In genomic region chr4:100045164-100045906, GRCm38 (mm10) we compare ENCODE assay signal across 12 mouse cellular contexts. TPM values are rescaled to one million over a fixed set of nuclear protein-coding genes. Genes with fewer than 3 reads are reported as not detected.
A peak's percentile ranks its signal among the peaks of the same experiment; 100 is the strongest.
DNase-seq lines count a peak whose midpoint lies in the region; ATAC-seq and TF ChIP-seq lines count a peak whose summit lies in the region.
"Had no signal": no experiment of that assay in that cellular context is flagged by ENCODE, and none has a peak within 500 bp of the region (broad histone marks: within the 10 kb centered on the region; RNA-seq: fewer than 3 reads in every experiment).

No protein-coding gene starts in this region.

- peak; percentile 54 for DNase-seq in midbrain, embryonic 11.5 days (ENCODE audit: low spot score, missing footprints)
- no peak for DNase-seq in midbrain, postnatal 0 days (ENCODE audit: low spot score)
- DNase-seq in heart, postnatal 25 days (ENCODE audit: low spot score): peak; percentile 48
- DNase-seq in left cerebral cortex, adult 2 months (ENCODE audit: extremely low spot score in 1 of 2, low spot score in 2 of 2): no peak
- DNase-seq in layer of hippocampus, adult 18-20 months (ENCODE audit: low spot score in 2 of 2): no peak
- no peak for DNase-seq in liver
- DNase-seq: adrenal gland, adult 8-10 months had no signal

- no peaks in the 10 kb centered on the region for H3K9me3 ChIP-seq in midbrain, embryonic 11.5 days (ENCODE audit: control insufficient read depth, low read length)
- H3K9me3 ChIP-seq in midbrain, postnatal 0 days (ENCODE audit: low read length): no peaks in the 10 kb centered on the region
- no peaks in the 10 kb centered on the region for H3K9me3 ChIP-seq in embryonic facial prominence, embryonic 15.5 days (replicated peaks)
- H3K9me3 ChIP-seq: hindbrain, embryonic 13.5 days; kidney, embryonic 15.5 days; neural tube, embryonic 12.5 days had no signal

- no peak overlapping the region for H3K27ac ChIP-seq in midbrain, embryonic 11.5 days (ENCODE audit: low read depth, low read length)
- H3K27ac ChIP-seq in midbrain, postnatal 0 days (ENCODE audit: low read depth, low read length): no peak overlapping the region
- H3K27ac ChIP-seq in embryonic facial prominence, embryonic 15.5 days (replicated peaks): 0 out of 2 replicates have a peak overlapping the region, but pooled peaks have one; percentile 51
- H3K27ac ChIP-seq in left cerebral cortex, adult 2 months: no peak overlapping the region
- H3K27ac ChIP-seq: hindbrain, embryonic 13.5 days; kidney, embryonic 15.5 days; neural tube, embryonic 12.5 days had no signal

- ATAC-seq in midbrain, embryonic 11.5 days (ENCODE audit: low FRiP score): no peak
- no peak for ATAC-seq in midbrain, postnatal 0 days (ENCODE audit: low FRiP score)
- peak; percentile 63; the same call in 1 of the 2 replicates for ATAC-seq in embryonic facial prominence, embryonic 15.5 days (ENCODE audit: insufficient number of reproducible peaks, low FRiP score, low TSS enrichment, low read depth)

- 83% methylated on average over 15 of the region's 15 CpGs for WGBS in midbrain, embryonic 11.5 days
- WGBS in midbrain, postnatal 0 days: 79% methylated on average over 15 of the region's 15 CpGs
- WGBS in embryonic facial prominence, embryonic 15.5 days: 39% methylated on average over 15 of the region's 15 CpGs

- H3K27me3 ChIP-seq in midbrain, embryonic 11.5 days (ENCODE audit: control insufficient read depth, insufficient read depth, low read length): 0 out of 2 replicates have a peak, but pooled peaks cover 3% of the 10 kb centered on the region
- no peaks in the 10 kb centered on the region for H3K27me3 ChIP-seq in midbrain, postnatal 0 days (ENCODE audit: insufficient read depth, low read length)
- H3K27me3 ChIP-seq in embryonic facial prominence, embryonic 15.5 days: no peaks in the 10 kb centered on the region
- H3K27me3 ChIP-seq: hindbrain, embryonic 13.5 days; kidney, embryonic 15.5 days; neural tube, embryonic 12.5 days had no signal

- no peaks in the 10 kb centered on the region for H3K4me1 ChIP-seq in midbrain, embryonic 11.5 days (ENCODE audit: control insufficient read depth, insufficient read depth, low read length)
- H3K4me1 ChIP-seq in midbrain, postnatal 0 days (ENCODE audit: insufficient read depth, low read length): no peaks in the 10 kb centered on the region
- peaks cover 26% of the 10 kb centered on the region for H3K4me1 ChIP-seq in embryonic facial prominence, embryonic 15.5 days
- H3K4me1 ChIP-seq: hindbrain, embryonic 13.5 days; megakaryocyte, embryonic 14.5 days; neural tube, embryonic 12.5 days had no signal

- no peaks in the 10 kb centered on the region for H3K36me3 ChIP-seq in midbrain, embryonic 11.5 days (ENCODE audit: control insufficient read depth, insufficient read depth, low read length)
- no peaks in the 10 kb centered on the region for H3K36me3 ChIP-seq in midbrain, postnatal 0 days (ENCODE audit: insufficient read depth, low read length)
- no peaks in the 10 kb centered on the region for H3K36me3 ChIP-seq in embryonic facial prominence, embryonic 15.5 days
- H3K36me3 ChIP-seq: hindbrain, embryonic 13.5 days; kidney, embryonic 15.5 days; neural tube, embryonic 12.5 days had no signal

- H3K4me2 ChIP-seq in midbrain, embryonic 11.5 days: no peak overlapping the region
- H3K4me2 ChIP-seq in midbrain, postnatal 0 days (ENCODE audit: low read depth, low read length, poor library complexity, severe bottlenecking): no peak overlapping the region
- no peak overlapping the region for H3K4me2 ChIP-seq in embryonic facial prominence, embryonic 15.5 days (replicated peaks)
- H3K4me2 ChIP-seq: hindbrain, embryonic 13.5 days; kidney, embryonic 15.5 days; neural tube, embryonic 12.5 days had no signal

- no peak overlapping the region for H3K9ac ChIP-seq in midbrain, embryonic 11.5 days (ENCODE audit: low read length)
- H3K9ac ChIP-seq in midbrain, postnatal 0 days (replicated peaks; ENCODE audit: low read length, poor library complexity, severe bottlenecking): no peak overlapping the region
- no peak overlapping the region for H3K9ac ChIP-seq in embryonic facial prominence, embryonic 15.5 days
- H3K9ac ChIP-seq: hindbrain, embryonic 13.5 days; kidney, embryonic 15.5 days; neural tube, embryonic 12.5 days had no signal

- intact Hi-C loops in heart, postnatal 25 days (cut with DNase I): no loop called here
- intact Hi-C loops in left cerebral cortex, adult 2 months (cut with DNase I): no loop called here

- H3K4me3 ChIP-seq in midbrain, embryonic 11.5 days (ENCODE audit: low read depth, low read length): no peak overlapping the region
- H3K4me3 ChIP-seq in midbrain, postnatal 0 days (ENCODE audit: low read depth, low read length): no peak overlapping the region
- H3K4me3 ChIP-seq in embryonic facial prominence, embryonic 15.5 days (replicated peaks): no peak overlapping the region
- H3K4me3 ChIP-seq in left cerebral cortex, adult 2 months: no peak overlapping the region
- H3K4me3 ChIP-seq: hindbrain, embryonic 13.5 days; kidney, embryonic 15.5 days; megakaryocyte, embryonic 14.5 days; neural tube, embryonic 12.5 days had no signal

- TF ChIP-seq CTCF in midbrain, postnatal 0 days (IDR thresholded peaks at IDR 0.05): no peak
- TF ChIP-seq CTCF in left cerebral cortex, adult 2 months (IDR thresholded peaks at IDR 0.05): no peak

RNA-seq across cellular contexts. Expression of gene Ror1, which starts 50.3 kb away (rescaled TPM):
- polyA plus RNA-seq in midbrain, embryonic 11.5 days (2014; fragmentation: Nextera tagmentation; extraction: Ambion mirVana): 4.8 TPM in 2 replicates
- 2.8 and 3.0 TPM in 2 replicates for total RNA-seq in midbrain, postnatal 0 days (2014; rRNA removed)
- 0.73 and 0.76 TPM in 2 replicates for polyA plus RNA-seq in midbrain, postnatal 0 days (2015; fragmentation: Nextera tagmentation; extraction: Ambion mirVana)
- polyA plus RNA-seq in embryonic facial prominence, embryonic 15.5 days (2015; fragmentation: Nextera tagmentation; extraction: Ambion mirVana): 9.3 and 11.7 TPM in 2 replicates
- 1 to 10 TPM; 7.7 to 9.7 TPM for total RNA-seq in heart, postnatal 25 days (2021)
- total RNA-seq in left cerebral cortex, adult 2 months (2021): under 1 TPM; 0.72 to 0.86 TPM
- 1 to 10 TPM; 5.6 to 5.7 TPM for total RNA-seq in layer of hippocampus, adult 18-20 months (2021)

Comparison
In these comparisons a context has a peak if more than half of its experiments do, and no peak if none do; other contexts are left out.
1. DNase-seq: peak in midbrain, embryonic 11.5 days (single experiment) and heart, postnatal 25 days (single experiment); none in midbrain, postnatal 0 days (single experiment), left cerebral cortex, adult 2 months (0 of 2), layer of hippocampus, adult 18-20 months (0 of 2) and liver (single experiment).